Mouse (Mus musculus) liver, embryonic 14.5 days (tissue): Measurements from ENCODE around the gene Ulk2. TPM values are rescaled to one million over a fixed set of nuclear protein-coding genes. Genes with fewer than 3 reads are reported as not detected.
A peak's percentile ranks its signal among the peaks of the same experiment; 100 is the strongest.

ENCODE experiments used
- ATAC-seq: fragments of 200-750 bp; cut with Nextera tagmentation; 2 replicates; pipeline ENCODE4 v1.8.0; 2017; ENCODE audit warnings: moderate number of reproducible peaks, mild to moderate bottlenecking, moderate library complexity; ENCODE audit not compliant: insufficient read depth
- DNase-seq, 3 experiments: peaks; one replicate each; pipeline ENCODE4 v3.0.0-alpha.2; 2012 to 2013; ENCODE audit warnings: low read depth in 3 of 3, low spot score in 3 of 3
- H3K27ac ChIP-seq: fragments of 300-500 bp; sonication (generic); 2 replicates; pipeline ENCODE4 v1.5.1; 2014; ENCODE audit warnings: moderate library complexity, mild to moderate bottlenecking, control low read depth, inconsistent platforms
- H3K27me3 ChIP-seq: fragments of 300-500 bp; sonication (generic); 2 replicates; pipeline ENCODE4 v1.6.1; 2014; ENCODE audit warnings: mild to moderate bottlenecking, low read length, moderate library complexity; ENCODE audit not compliant: control insufficient read depth, insufficient read depth
- H3K36me3 ChIP-seq: fragments of 300-500 bp; sonication (generic); replicated peaks from 2 replicates; pipeline ENCODE4 v1.6.1; 2014; ENCODE audit warnings: low read depth; ENCODE audit not compliant: control insufficient read depth, insufficient read depth
- H3K4me1 ChIP-seq, 2 experiments: fragments of 200-500 bp in 1 of 2; fragments of 300-500 bp in 1 of 2; sonication (generic) in 1 of 2; replicated peaks; 2 replicates each; pipeline ENCODE4 v1.6.1; 2012 to 2014; ENCODE audit warnings: antibody characterized with exemption in 1 of 2, inconsistent platforms in 1 of 2, low read length in 1 of 2; ENCODE audit not compliant: control insufficient read depth in 2 of 2, insufficient read depth in 2 of 2
- H3K4me2 ChIP-seq: fragments of 300-500 bp; sonication (generic); 2 replicates; pipeline ENCODE4 v1.6.1; 2014; ENCODE audit warnings: low read depth, mild to moderate bottlenecking, control low read depth, moderate library complexity
- H3K4me3 ChIP-seq, 2 experiments: fragments of 200-500 bp in 1 of 2; fragments of 300-500 bp in 1 of 2; sonication (generic) in 1 of 2; 2 replicates each; pipeline ENCODE4 v1.5.1; 2012 to 2014; ENCODE audit warnings: low read depth in 2 of 2, low read length in 2 of 2, mild to moderate bottlenecking in 2 of 2, control low read depth in 1 of 2, inconsistent platforms in 1 of 2, moderate library complexity in 1 of 2; ENCODE audit not compliant: insufficient read depth in 1 of 2
- H3K9ac ChIP-seq: fragments of 300-500 bp; sonication (generic); replicated peaks from 2 replicates; pipeline ENCODE4 v1.6.1; 2014; ENCODE audit warnings: mild to moderate bottlenecking, control low read depth, moderate library complexity
- H3K9me3 ChIP-seq: fragments of 300-500 bp; sonication (generic); 2 replicates; pipeline ENCODE4 v1.6.1; 2016; ENCODE audit warnings: low read length, mixed read lengths; ENCODE audit not compliant: control insufficient read depth
- CTCF ChIP-seq: IDR thresholded peaks from 2 replicates; pipeline ENCODE4 v1.5.1; 2016; ENCODE audit warnings: antibody characterized with exemption, low read depth, control low read depth
- EP300 ChIP-seq: IDR thresholded peaks from 2 replicates; pipeline ENCODE4 v1.6.1; 2016; ENCODE audit warnings: antibody characterized with exemption, low read depth
- WGBS: fragments of 180-500 bp; shearing (Covaris S2); extraction: QIAGEN DNeasy Blood & Tissue Kit; methylation state at CpG from one replicate; pipeline ENCODE4 v1.1.7; 2014; ENCODE audit not compliant: insufficient replicate concordance; 5-methylcytosine and 5-hydroxymethylcytosine counted together
- polyA plus RNA-seq, 2 experiments: library from polyadenylated mRNA; depleted of rRNA in 1 of 2; stranded (reverse) in 1 of 2; unstranded in 1 of 2; fragments of >200 nt; fragmentation: Nextera tagmentation in 1 of 2; extraction: Ambion mirVana in 1 of 2; gene quantifications; 2 replicates each; pipeline versions ENCODE4 v1.2.1 to v1.2.3; 2012 to 2014

Gene Ulk2
- polyA plus RNA-seq, 2 experiments, result 2.5 TPM

DNA sequence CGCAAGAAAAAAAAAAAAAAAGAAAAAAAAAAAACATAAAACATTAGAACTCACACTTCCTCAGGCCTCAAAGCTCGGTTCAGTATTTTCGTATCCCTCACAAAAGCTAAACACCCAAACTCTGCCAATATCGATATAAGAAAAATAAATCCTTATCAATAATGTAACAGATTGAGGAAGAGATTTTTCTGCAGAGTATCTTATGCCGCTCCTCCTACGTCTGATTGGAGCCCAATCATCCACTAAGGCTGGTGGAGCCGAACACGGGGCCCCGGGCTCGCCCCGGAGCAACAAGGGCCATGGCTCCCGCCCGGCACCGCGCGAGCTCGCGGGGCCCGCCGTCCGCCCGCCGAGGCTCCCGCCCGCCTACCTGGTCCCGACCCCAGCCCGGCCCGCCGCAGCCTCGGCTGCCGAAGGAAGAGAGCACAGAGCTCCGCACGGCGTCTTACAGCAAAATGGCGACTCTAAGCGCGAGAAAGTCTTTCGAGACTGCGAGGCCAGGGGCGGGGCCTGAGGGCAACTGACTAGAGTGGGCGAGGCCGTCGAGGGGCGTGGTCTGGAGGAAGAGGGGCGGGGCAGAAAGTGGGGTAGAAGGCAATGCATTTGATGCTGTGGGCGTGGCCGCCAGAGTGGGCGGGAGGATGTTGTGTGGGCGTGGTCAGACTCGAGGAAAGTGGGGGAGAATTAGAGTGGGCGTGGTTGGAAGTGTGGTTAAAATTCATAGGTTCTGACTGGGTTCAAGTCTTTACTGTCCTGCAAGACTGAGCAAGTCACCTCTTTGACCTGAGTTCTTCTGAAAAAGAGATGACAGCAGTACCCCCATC, 93.1 kb downstream of the Ulk2 start, which contains the start of gene Prpsap2:
TSS of gene Prpsap2 (minus strand) at position 505 of the 824 bp plus-strand sequence.
- TF ChIP-seq CTCF (no peak), EP300 (no peak)
- DNase-seq (peak; percentile 91 to 95 (median 92)), ATAC-seq (peak; percentile 93)
- Histone ChIP-seq H3K4me3 (peak within 1 kb of the TSS; percentile 60 to 68), H3K27ac (peak within 1 kb of the TSS; percentile 13), H3K27me3 (no peaks in the 10 kb centered on the region), H3K9ac (peak within 1 kb of the TSS; percentile 63), H3K4me1 (peaks cover 15 to 25% of the 10 kb centered on the region in 2 experiments), H3K4me2 (peak within 1 kb of the TSS; percentile 73), H3K9me3 (no peaks in the 10 kb centered on the region), H3K36me3 (no peaks in the 10 kb centered on the region)
- under 1% methylated on average over 51 of the region's 51 CpGs for WGBS

DNA sequence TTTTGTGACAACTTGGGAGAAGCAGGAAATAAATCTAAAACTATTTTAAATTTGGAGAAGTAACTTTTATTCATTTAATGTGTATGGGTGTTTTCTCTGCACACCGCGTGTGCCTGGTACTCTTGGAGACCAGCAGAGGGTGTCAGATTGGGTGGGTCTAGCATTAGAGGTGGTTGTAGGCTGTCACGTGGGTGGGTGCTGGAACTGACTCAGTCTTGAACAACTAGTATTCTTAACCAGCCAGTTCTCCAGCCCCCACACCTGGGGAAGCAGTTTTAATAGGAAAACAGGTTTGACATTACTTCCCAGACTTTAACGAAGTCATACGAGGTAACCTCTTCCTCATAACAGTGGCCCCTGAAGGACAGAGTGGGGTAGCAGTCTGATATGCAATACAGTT, 94.4 kb downstream of the Ulk2 start:
- peak; percentile 37 for TF ChIP-seq CTCF
- no peak for TF ChIP-seq EP300
- no peak overlapping the region for H3K27ac ChIP-seq
- no peaks in the 10 kb centered on the region for H3K36me3 ChIP-seq
- no peak overlapping the region; a peak in 1 of 4 replicates for H3K4me3 ChIP-seq
- peak overlapping the region; percentile 73 for H3K4me2 ChIP-seq
- H3K4me1 ChIP-seq, result peaks cover 19 to 30% of the 10 kb centered on the region in 2 experiments
- no peaks in the 10 kb centered on the region for H3K27me3 ChIP-seq
- no peaks in the 10 kb centered on the region for H3K9me3 ChIP-seq
- H3K9ac ChIP-seq, result no peak overlapping the region
- ATAC-seq (no peak), DNase-seq (peak in 1 of 3 experiments; percentile 19)
- 31% methylated on average over 5 of the region's 5 CpGs for WGBS

GRCm38 (mm10) chr11:61757151-61757550, 97.7 kb downstream of the Ulk2 start:
- no peak for TF ChIP-seq CTCF
- peak; percentile 11; the same call in 1 of the 2 replicates for TF ChIP-seq EP300
- Histone ChIP-seq H3K36me3 (peaks cover 3% of the 10 kb centered on the region), H3K9me3 (no peaks in the 10 kb centered on the region), H3K4me3 (no peak overlapping the region), H3K4me1 (peaks cover 19 to 29% of the 10 kb centered on the region in 2 experiments), H3K27ac (no peak overlapping the region), H3K4me2 (peak overlapping the region; percentile 46), H3K27me3 (no peaks in the 10 kb centered on the region), H3K9ac (no peak overlapping the region; the same call in 1 of the 2 replicates)
- no peak for ATAC-seq
- DNase-seq, result peak in 1 of 3 experiments; percentile 15
- 62% methylated on average over 2 of the region's 2 CpGs for WGBS

DNA sequence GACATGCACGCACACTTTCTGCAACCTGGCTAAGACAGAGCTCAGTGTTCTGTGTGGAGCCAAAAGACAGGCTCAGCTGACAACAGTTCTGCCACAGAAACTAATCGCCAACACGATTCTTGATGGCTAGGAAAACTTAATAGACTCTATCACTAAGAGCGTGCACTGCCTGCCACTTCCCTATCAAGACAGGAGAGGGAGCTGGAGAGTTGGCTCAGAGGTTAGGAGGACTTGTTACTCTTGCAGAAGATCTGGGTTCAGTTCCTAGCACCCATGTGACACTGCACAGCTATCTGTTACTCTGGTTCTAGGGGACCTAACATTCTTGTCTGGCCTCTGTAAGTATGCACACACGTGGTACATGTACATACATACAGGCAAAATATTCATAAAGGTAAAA, 103.3 kb downstream of the Ulk2 start:
- Histone ChIP-seq H3K36me3 (peaks cover 4% of the 10 kb centered on the region), H3K9me3 (no peaks in the 10 kb centered on the region), H3K27me3 (no peaks in the 10 kb centered on the region), H3K4me1 (peaks cover 1 to 3% of the 10 kb centered on the region in 2 experiments; a peak in 3 of 4 replicates), H3K27ac (no peak overlapping the region), H3K4me3 (no peak overlapping the region), H3K9ac (no peak overlapping the region), H3K4me2 (no peak overlapping the region)
- TF ChIP-seq CTCF (peak; percentile 76), EP300 (no peak)
- DNase-seq (no peak), ATAC-seq (no peak)
- WGBS, result 58% methylated on average over 5 of the region's 5 CpGs

GRCm38 (mm10) chr11:61747161-61747560, 107.7 kb downstream of the Ulk2 start:
- DNase-seq, result no peak
- no peak overlapping the region for H3K9ac ChIP-seq
- H3K4me1 ChIP-seq, result no peaks in the 10 kb centered on the region
- H3K36me3 ChIP-seq, result peaks cover under 1% of the 10 kb centered on the region
- TF ChIP-seq EP300 (no peak), CTCF (no peak)
- H3K4me3 ChIP-seq, result no peak overlapping the region
- 70% methylated on average over 3 of the region's 3 CpGs for WGBS
- no peaks in the 10 kb centered on the region for H3K9me3 ChIP-seq
- no peak overlapping the region for H3K27ac ChIP-seq
- no peak for ATAC-seq
- no peaks in the 10 kb centered on the region for H3K27me3 ChIP-seq
- no peak overlapping the region for H3K4me2 ChIP-seq
